8 mouse cellular contexts compared by ENCODE assay signal in genomic region chr19:53312336-53312871, GRCm38 (mm10). TPM values are rescaled to one million over a fixed set of nuclear protein-coding genes. Genes with fewer than 3 reads are reported as not detected.
DNase-seq lines count a peak whose midpoint lies in the region; ATAC-seq and TF ChIP-seq lines count a peak whose summit lies in the region.

No protein-coding gene starts in this region.

- under 1% methylated on average over 25 of the region's 26 CpGs for WGBS in limb, embryonic 14.5 days
- WGBS in midbrain, embryonic 15.5 days: under 1% methylated on average over 26 of the region's 26 CpGs

- no peaks in the 10 kb centered on the region for H3K9me3 ChIP-seq in limb, embryonic 14.5 days (ENCODE audit: control insufficient read depth, low read length)
- no peaks in the 10 kb centered on the region for H3K9me3 ChIP-seq in midbrain, embryonic 15.5 days

- H3K27ac ChIP-seq in limb, embryonic 14.5 days (replicated peaks; ENCODE audit: low read depth, low read length): peak overlapping the region; percentile 98
- H3K27ac ChIP-seq in midbrain, embryonic 15.5 days: peak overlapping the region; percentile 95

- no peak for ATAC-seq in limb, embryonic 14.5 days (ENCODE audit: low FRiP score, low read depth)
- ATAC-seq in midbrain, embryonic 15.5 days (replicated peaks): 0 out of 2 replicates have a peak, but pooled peaks have one; percentile 15

- H3K4me1 ChIP-seq in limb, embryonic 14.5 days (ENCODE audit: control insufficient read depth, insufficient read depth, low read length): peaks cover 14% of the 10 kb centered on the region
- peaks cover 16% of the 10 kb centered on the region for H3K4me1 ChIP-seq in midbrain, embryonic 15.5 days

- H3K36me3 ChIP-seq in limb, embryonic 14.5 days (ENCODE audit: control insufficient read depth, insufficient read depth, low read length): 0 out of 2 replicates have a peak, but pooled peaks cover 2% of the 10 kb centered on the region
- no peaks in the 10 kb centered on the region for H3K36me3 ChIP-seq in midbrain, embryonic 15.5 days (replicated peaks)

- no peaks in the 10 kb centered on the region for H3K27me3 ChIP-seq in limb, embryonic 14.5 days (ENCODE audit: control insufficient read depth, insufficient read depth, low read length)
- no peaks in the 10 kb centered on the region for H3K27me3 ChIP-seq in midbrain, embryonic 15.5 days (replicated peaks)

- peak overlapping the region; percentile 86 for H3K4me3 ChIP-seq in limb, embryonic 14.5 days (replicated peaks; ENCODE audit: low read length)
- H3K4me3 ChIP-seq in midbrain, embryonic 15.5 days: peak overlapping the region; percentile 96

- H3K4me2 ChIP-seq in limb, embryonic 14.5 days (replicated peaks; ENCODE audit: low read depth, low read length, severe bottlenecking): peak overlapping the region; percentile 97
- peak overlapping the region; percentile 77 for H3K4me2 ChIP-seq in midbrain, embryonic 15.5 days

- H3K9ac ChIP-seq in limb, embryonic 14.5 days (ENCODE audit: low read depth, low read length, severe bottlenecking): peak overlapping the region; percentile 88
- H3K9ac ChIP-seq in midbrain, embryonic 15.5 days: peak overlapping the region; percentile 85

- peak; percentile 53 to 63 for DNase-seq in urinary bladder, adult 18-20 months (ENCODE audit: low spot score in 2 of 2)
- DNase-seq in urinary bladder, postnatal 10 days (ENCODE audit: low spot score): no peak
- DNase-seq in embryo, embryonic 10.5 days (ENCODE audit: low spot score): peak; percentile 72
- DNase-seq in heart, adult 11 months: peak; percentile 98
- peak; percentile 64 for DNase-seq in kidney, adult 18-20 months
- DNase-seq in limb, embryonic 14.5 days (ENCODE audit: low spot score): peak; percentile 51
- DNase-seq in spleen, postnatal 36 days (ENCODE audit: low spot score in 2 of 2): peak; percentile 26 to 35

- TF ChIP-seq POLR2A in limb, embryonic 14.5 days (IDR thresholded peaks at IDR 0.05; ENCODE audit: borderline replicate concordance, extremely low read depth, insufficient read depth, insufficient read length): no peak

RNA-seq across cellular contexts. Expression of gene Mxi1, which starts 2.1 kb away (rescaled TPM):
- 25.8 and 28.5 TPM in 2 replicates for polyA plus RNA-seq in limb, embryonic 14.5 days (2012; rRNA removed)
- 40.1 and 42.2 TPM in 2 replicates for polyA plus RNA-seq in limb, embryonic 14.5 days (2014; fragmentation: Nextera tagmentation; extraction: Ambion mirVana)
- polyA plus RNA-seq in midbrain, embryonic 15.5 days (2015; fragmentation: Nextera tagmentation; extraction: Ambion mirVana): 49.6 and 53.3 TPM in 2 replicates

RNA-seq across cellular contexts. Expression of gene Gm10197, which starts 59.2 kb away (rescaled TPM):
- polyA plus RNA-seq in limb, embryonic 14.5 days (2012; rRNA removed): not detected in 2 replicates
- polyA plus RNA-seq in limb, embryonic 14.5 days (2014; fragmentation: Nextera tagmentation; extraction: Ambion mirVana): 4.4 TPM in 1 of 2 replicates, not detected in the other
- polyA plus RNA-seq in midbrain, embryonic 15.5 days (2015; fragmentation: Nextera tagmentation; extraction: Ambion mirVana): 7.7 TPM in 1 of 2 replicates, not detected in the other
